Mouse (Mus musculus) left cerebral cortex, adult 2 months (tissue): ENCODE results near the gene Rfx1. TPM values are rescaled to one million over a fixed set of nuclear protein-coding genes. Genes with fewer than 3 reads are reported as not detected.

Experiments
- DNase-seq, 2 experiments: peaks; one replicate each; pipeline ENCODE4 v3.0.0; 2021 to 2022; ENCODE audit warnings: low spot score in 2 of 2, mixed read lengths in 1 of 2; ENCODE audit errors: extremely low spot score in 1 of 2
- H3K27ac ChIP-seq: fragments of 200-600 bp; 2 replicates; pipeline ENCODE4 v1.8.1; 2022
- H3K4me3 ChIP-seq: fragments of 200-600 bp; 2 replicates; pipeline ENCODE4 v1.8.1; 2022
- CTCF ChIP-seq: fragments of 200-600 bp; IDR thresholded peaks from 2 replicates; pipeline ENCODE4 v1.8.1; 2022; ENCODE audit warnings: antibody characterized with exemption, mild to moderate bottlenecking, moderate library complexity
- intact Hi-C: fragments of 180-260 bp; cut with DNase I; formaldehyde crosslinking; loops from one replicate; pipeline ENCODE4 v1.15.1; 2025
- total RNA-seq, 2 experiments: library from RNA; stranded (reverse); gene quantifications; 2 replicates each; pipeline ENCODE4 v1.2.3; 2021

Gene Rfx1
- total RNA-seq, 2 experiments from 2014 or later: 27.1 to 30.0 TPM

- Histone ChIP-seq H3K27ac (no peak overlapping the region), H3K4me3 (no peak overlapping the region)
- TF ChIP-seq CTCF: no peak
- DNase-seq: no peak
- intact Hi-C loops: no loop called here
These were observed 35.0 kb downstream of the Rfx1 start for GRCm38 (mm10) chr8:84101476-84102270.

- H3K4me3 ChIP-seq: peak overlapping the region; percentile 57
- DNase-seq: no peak
- intact Hi-C loops: no loop called here
- TF ChIP-seq CTCF: no peak
- no peak overlapping the region; the same call in 1 of the 2 replicates for H3K27ac ChIP-seq
These were observed 37.0 kb downstream of the Rfx1 start for GRCm38 (mm10) chr8:84103601-84104000.

- intact Hi-C loops: no loop called here
- peak overlapping the region; percentile 57 for H3K4me3 ChIP-seq
- peak overlapping the region; percentile 64 for H3K27ac ChIP-seq
- DNase-seq: peak in 1 of 2 experiments; percentile 46
- TF ChIP-seq CTCF: peak; percentile 38
These were observed 37.6 kb downstream of the Rfx1 start for GRCm38 (mm10) chr8:84104221-84104620.

GRCm38 (mm10) chr8:84104697-84105609, 38.3 kb downstream of the Rfx1 start, which contains the start of gene Dcaf15:
TSS of gene Dcaf15 (minus strand) at chr8:84104768.
- no peak for TF ChIP-seq CTCF
- H3K4me3 ChIP-seq: peak within 1 kb of the TSS; percentile 57

GRCm38 (mm10) chr8:84105676-84106075, 39.0 kb downstream of the Rfx1 start:
- intact Hi-C loops: no loop called here
- TF ChIP-seq CTCF: no peak
- Histone ChIP-seq H3K4me3 (no peak overlapping the region), H3K27ac (no peak overlapping the region)
- DNase-seq: no peak

More at GRCm38 (mm10) chr8:84104697-84105609, 38.3 kb downstream of the Rfx1 start, which contains the start of gene Dcaf15:
- intact Hi-C loops: no loop called here
- H3K27ac ChIP-seq: peak within 1 kb of the TSS; percentile 74
- peak; percentile 95 to 96 for DNase-seq

- H3K4me3 ChIP-seq: no peak overlapping the region
- DNase-seq: no peak
- intact Hi-C loops: no loop called here
- no peak for TF ChIP-seq CTCF
- H3K27ac ChIP-seq: no peak overlapping the region
These were observed 39.8 kb downstream of the Rfx1 start for GRCm38 (mm10) chr8:84106216-84107040.

- no peak overlapping the region for H3K27ac ChIP-seq
- intact Hi-C loops: no loop called here
- no peak overlapping the region for H3K4me3 ChIP-seq
- DNase-seq: no peak
- no peak for TF ChIP-seq CTCF
These were observed 49.0 kb downstream of the Rfx1 start for GRCm38 (mm10) chr8:84115646-84116045.

GRCm38 (mm10) chr8:84122151-84122550, 55.5 kb downstream of the Rfx1 start:
- no peak for DNase-seq
- intact Hi-C loops: no loop called here
- Histone ChIP-seq H3K4me3 (no peak overlapping the region), H3K27ac (no peak overlapping the region)
- TF ChIP-seq CTCF: no peak

- intact Hi-C loops: no loop called here
These were observed 59.0 kb downstream of the Rfx1 start, which contains the start of gene Podnl1 for GRCm38 (mm10) chr8:84125656-84126055. TSS of gene Podnl1 (plus strand) at chr8:84125989.

GRCm38 (mm10) chr8:84126742-84127141, 60.1 kb downstream of the Rfx1 start:
- no peak for TF ChIP-seq CTCF
- DNase-seq: no peak
- Histone ChIP-seq H3K27ac (no peak overlapping the region), H3K4me3 (no peak overlapping the region)
- intact Hi-C loops: no loop called here

More at GRCm38 (mm10) chr8:84125656-84126055, 59.0 kb downstream of the Rfx1 start, which contains the start of gene Podnl1:
- Histone ChIP-seq H3K27ac (no peak within 1 kb of the TSS), H3K4me3 (no peak within 1 kb of the TSS)
- no peak for TF ChIP-seq CTCF
- DNase-seq: no peak
